Mouse (Mus musculus): ENCODE measurements around the gene Mindy3.

DNA sequence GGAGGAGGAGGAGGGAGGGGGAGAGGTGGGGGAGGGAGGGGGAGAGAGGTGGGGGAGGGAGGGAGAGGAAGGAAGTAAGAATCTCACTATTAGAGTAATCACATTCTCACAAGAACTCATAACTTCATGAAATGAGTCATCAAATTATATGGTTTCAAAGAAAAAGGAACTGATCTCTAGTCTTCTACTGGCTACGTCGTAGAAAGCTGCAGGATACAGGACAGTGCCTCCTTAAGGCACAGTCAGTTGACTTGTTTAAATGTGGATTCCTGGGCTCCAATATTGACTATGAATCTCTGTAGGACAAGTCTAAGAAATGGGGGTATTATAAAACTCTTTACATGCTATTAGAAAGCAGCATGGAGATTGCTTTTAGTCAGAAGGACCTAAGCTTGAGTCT is 12.5 kb downstream of the Mindy3 start:
- TF ChIP-seq CTCF (IDR thresholded peaks at IDR 0.05; ENCODE audit: low read depth, low read length): no peak
- no peak for TF ChIP-seq POLR2AphosphoS5 (IDR thresholded peaks at IDR 0.05; ENCODE audit: insufficient replicate concordance, low read depth, low read length)
